Mouse (Mus musculus) thymus, adult 2 months (tissue): ENCODE measurements around the gene Urb2.

Experiments
- CTCF ChIP-seq: fragments of 200-500 bp; IDR thresholded peaks from 2 replicates; pipeline ENCODE4 v1.5.1; 2012; ENCODE audit warnings: mild to moderate bottlenecking, control low read depth, low read length, moderate library complexity, borderline replicate concordance; ENCODE audit not compliant: control insufficient read depth, poor library complexity, insufficient read depth; ENCODE audit errors: extremely low read depth
- POLR2A ChIP-seq: fragments of 200-500 bp; IDR thresholded peaks from 2 replicates; pipeline ENCODE4 v1.6.1; 2012; ENCODE audit warnings: mild to moderate bottlenecking, low read length, control low read depth, moderate library complexity; ENCODE audit not compliant: control insufficient read depth, poor library complexity, insufficient read depth; ENCODE audit errors: extremely low read depth

DNA sequence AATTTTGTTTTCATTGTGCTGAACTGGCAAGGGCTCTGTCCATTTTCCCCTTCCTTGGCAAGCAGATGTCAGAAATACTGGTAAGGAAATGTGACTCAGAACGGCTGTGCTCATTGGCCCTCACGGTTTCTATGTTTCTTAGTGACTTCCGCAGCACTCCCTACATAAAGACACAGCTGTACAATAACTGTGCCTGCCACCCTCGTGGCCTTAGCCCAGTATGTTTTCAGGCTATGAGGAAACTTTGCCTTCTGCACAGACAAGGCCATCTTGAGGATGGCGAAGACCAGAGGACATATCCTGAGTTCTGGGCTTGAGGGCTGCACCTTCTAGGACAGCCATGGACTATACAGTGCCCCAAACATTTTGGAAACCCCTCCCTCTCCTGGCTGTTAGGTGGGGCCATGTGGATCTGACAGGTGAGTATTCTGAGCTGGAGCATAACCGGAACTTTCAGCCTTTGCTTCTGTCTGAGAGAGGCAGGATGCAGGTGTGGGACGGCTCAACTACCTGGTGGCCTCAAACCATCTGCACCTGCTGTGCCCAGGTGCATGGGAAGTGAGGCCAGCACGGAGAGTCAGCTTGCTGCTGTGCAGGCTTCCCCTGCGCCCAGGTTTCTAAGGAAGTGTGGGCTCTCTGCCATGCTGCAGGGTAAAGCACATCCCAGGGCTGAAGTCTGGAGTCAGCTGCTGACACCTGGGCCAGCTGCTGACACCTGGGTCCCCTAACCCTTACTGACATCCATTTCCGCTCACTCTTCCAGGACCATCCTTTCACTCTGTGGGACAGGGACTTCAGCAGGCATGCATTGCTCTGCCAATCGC is 35.7 kb downstream of the Urb2 start:
- TF ChIP-seq POLR2A, result no peak
- no peak for TF ChIP-seq CTCF
